Mouse (Mus musculus) kidney, postnatal 25 days (tissue): ENCODE measurements around the gene Map3k1.

Experiments used
- DNase-seq, 2 experiments: peaks; one replicate each; pipeline ENCODE4 v3.0.0; 2021; ENCODE audit warnings: mixed read lengths in 2 of 2

Map3k1 gene

GRCm38 (mm10) chr13:111808637-111809465 lies at the start of gene Map3k1:
Map3k1 (minus strand) TSS chr13:111808993.
- DNase-seq: peak; percentile 69 to 90

- DNase-seq: no peak
These were observed 48.1 kb upstream of the Map3k1 start for GRCm38 (mm10) chr13:111856786-111857455.

- no peak for DNase-seq
These were observed 47.4 kb upstream of the Map3k1 start for GRCm38 (mm10) chr13:111856232-111856631.

- DNase-seq: no peak
These were observed 43.8 kb upstream of the Map3k1 start for GRCm38 (mm10) chr13:111852451-111853224.

- no peak for DNase-seq
These were observed 41.4 kb upstream of the Map3k1 start for GRCm38 (mm10) chr13:111850046-111850837.

- DNase-seq: peak; percentile 76 to 90
These were observed 36.7 kb upstream of the Map3k1 start for GRCm38 (mm10) chr13:111845471-111845870.

GRCm38 (mm10) chr13:111844313-111844712 lies 35.5 kb upstream of the Map3k1 start:
- DNase-seq: no peak

GRCm38 (mm10) chr13:111835787-111836186 lies 27.0 kb upstream of the Map3k1 start:
- no peak for DNase-seq

GRCm38 (mm10) chr13:111834613-111835012 lies 25.8 kb upstream of the Map3k1 start:
- no peak for DNase-seq

- no peak for DNase-seq
These were observed 20.7 kb upstream of the Map3k1 start for GRCm38 (mm10) chr13:111829473-111829872.

GRCm38 (mm10) chr13:111827481-111827880 lies 18.7 kb upstream of the Map3k1 start:
- DNase-seq: peak in 1 of 2 experiments; percentile 10

GRCm38 (mm10) chr13:111824178-111824577 lies 15.4 kb upstream of the Map3k1 start:
- no peak for DNase-seq

GRCm38 (mm10) chr13:111821727-111822375 lies 13.1 kb upstream of the Map3k1 start:
- DNase-seq: no peak

- DNase-seq: peak in 1 of 2 experiments; percentile 56
These were observed 11.0 kb upstream of the Map3k1 start for GRCm38 (mm10) chr13:111819618-111820385.

GRCm38 (mm10) chr13:111819106-111819505 lies 10.3 kb upstream of the Map3k1 start:
- no peak for DNase-seq

- DNase-seq: no peak
These were observed 9.6 kb upstream of the Map3k1 start for GRCm38 (mm10) chr13:111818216-111818903.

- no peak for DNase-seq
These were observed 9.0 kb upstream of the Map3k1 start for GRCm38 (mm10) chr13:111817773-111818172.

- no peak for DNase-seq
These were observed 7.6 kb upstream of the Map3k1 start for GRCm38 (mm10) chr13:111816431-111816830.

- no peak for DNase-seq
These were observed 6.7 kb upstream of the Map3k1 start for GRCm38 (mm10) chr13:111815486-111815885.

GRCm38 (mm10) chr13:111815017-111815416 lies 6.2 kb upstream of the Map3k1 start:
- DNase-seq: no peak
